Mouse (Mus musculus) spleen, adult 2 months (tissue): ENCODE results near the gene Pcdh15. TPM values are rescaled to one million over a fixed set of nuclear protein-coding genes. Genes with fewer than 3 reads are reported as not detected.

ENCODE experiments used
- DNase-seq, 2 experiments: peaks; one replicate each; pipeline versions ENCODE4 v3.0.0 to v3.0.0-alpha.2; 2012 to 2021; ENCODE audit warnings: low spot score in 2 of 2, low read depth in 1 of 2
- H3K27ac ChIP-seq: fragments of 200-500 bp; 2 replicates; pipeline ENCODE4 v1.5.1; 2012; ENCODE audit warnings: low read length, inconsistent platforms; ENCODE audit not compliant: insufficient read depth
- H3K27me3 ChIP-seq: fragments of 200-500 bp; 2 replicates; pipeline ENCODE4 v1.6.1; 2012; ENCODE audit warnings: mild to moderate bottlenecking, moderate library complexity, low read length, inconsistent platforms; ENCODE audit not compliant: control insufficient read depth, insufficient read depth
- H3K36me3 ChIP-seq: fragments of 200-500 bp; 2 replicates; pipeline ENCODE4 v1.6.1; 2012; ENCODE audit warnings: mild to moderate bottlenecking, low read length, inconsistent platforms; ENCODE audit not compliant: control insufficient read depth, insufficient read depth
- H3K4me1 ChIP-seq: fragments of 200-500 bp; 2 replicates; pipeline ENCODE4 v1.6.1; 2011; ENCODE audit warnings: inconsistent platforms; ENCODE audit not compliant: control insufficient read depth, insufficient read depth, insufficient read length
- H3K4me3 ChIP-seq: fragments of 200-500 bp; 2 replicates; pipeline ENCODE4 v1.5.1; 2011; ENCODE audit warnings: mild to moderate bottlenecking, inconsistent platforms; ENCODE audit not compliant: insufficient read depth, insufficient read length; ENCODE audit errors: extremely low read depth
- CTCF ChIP-seq: fragments of 200-500 bp; IDR thresholded peaks from 2 replicates; pipeline ENCODE4 v1.5.1; 2011; ENCODE audit warnings: mild to moderate bottlenecking, inconsistent platforms; ENCODE audit not compliant: insufficient read depth, insufficient read length, insufficient replicate concordance; ENCODE audit errors: extremely low read depth
- POLR2A ChIP-seq: fragments of 200-500 bp; IDR thresholded peaks from 2 replicates; pipeline ENCODE4 v1.6.1; 2011; ENCODE audit warnings: low read depth, low read length, inconsistent platforms
- WGBS: fragments of 180-500 bp; shearing (Covaris S2); methylation state at CpG from one replicate; pipeline ENCODE4 v1.1.7; 2018; 5-methylcytosine and 5-hydroxymethylcytosine counted together
- polyA plus RNA-seq: library from polyadenylated mRNA; depleted of rRNA; stranded (reverse); fragments of >200 nt; gene quantifications from 2 replicates; pipeline ENCODE4 v1.2.3, GENCODE M21; 2012

Pcdh15 gene
- polyA plus RNA-seq, 1 experiment = 0.51 TPM

DNA sequence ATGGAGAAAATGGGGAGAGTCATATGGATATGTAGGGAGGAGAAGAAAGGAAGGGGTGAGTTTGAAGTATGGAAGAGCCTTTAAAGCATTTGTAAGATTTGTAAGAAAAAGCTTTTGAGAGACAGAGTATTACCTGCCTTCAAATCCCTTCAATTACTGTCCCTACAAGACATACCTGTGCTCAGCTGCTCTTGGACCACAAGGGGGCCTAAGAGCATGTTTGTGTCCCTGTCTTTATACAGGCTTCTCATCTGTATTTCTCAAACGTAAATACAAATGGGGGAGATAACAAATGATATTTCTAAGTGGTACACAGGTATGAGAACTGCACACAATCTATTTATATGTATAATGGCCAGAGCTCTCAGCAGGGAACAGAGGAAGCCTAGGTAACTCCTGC is 1118.1 kb downstream of the Pcdh15 start:
- no peak for TF ChIP-seq POLR2A
- no peak for TF ChIP-seq CTCF
- 24% methylated on average over 1 of the region's 1 CpGs for WGBS
- Histone ChIP-seq H3K27me3 (no peaks in the 10 kb centered on the region), H3K27ac (no peak overlapping the region), H3K36me3 (no peaks in the 10 kb centered on the region), H3K4me3 (no peak overlapping the region), H3K4me1 (no peaks in the 10 kb centered on the region)
- no peak for DNase-seq

DNA sequence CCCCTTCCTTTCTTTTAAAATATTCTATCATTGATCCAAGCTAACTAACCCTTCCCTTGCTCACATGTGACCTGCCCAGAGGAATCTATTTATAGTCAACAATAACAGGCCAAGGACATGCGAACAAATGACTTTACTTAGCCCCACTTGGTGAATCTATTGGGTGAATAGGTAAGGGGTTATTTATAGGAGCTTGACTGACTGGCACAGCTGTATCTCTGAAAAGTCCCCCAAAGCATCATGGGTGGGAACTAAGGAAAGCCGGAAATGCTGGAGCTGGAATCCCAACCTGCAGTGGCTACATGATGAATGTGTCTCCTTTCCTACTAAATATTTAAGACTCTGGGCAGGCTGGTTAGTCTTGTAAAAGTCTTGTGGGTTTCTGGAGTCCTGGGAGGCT is 1121.3 kb downstream of the Pcdh15 start:
- TF ChIP-seq POLR2A (no peak), CTCF (no peak)
- 79% methylated on average over 2 of the region's 2 CpGs for WGBS
- Histone ChIP-seq H3K36me3 (no peaks in the 10 kb centered on the region), H3K27ac (no peak overlapping the region), H3K27me3 (no peaks in the 10 kb centered on the region), H3K4me1 (no peaks in the 10 kb centered on the region), H3K4me3 (no peak overlapping the region)
- no peak for DNase-seq

DNA sequence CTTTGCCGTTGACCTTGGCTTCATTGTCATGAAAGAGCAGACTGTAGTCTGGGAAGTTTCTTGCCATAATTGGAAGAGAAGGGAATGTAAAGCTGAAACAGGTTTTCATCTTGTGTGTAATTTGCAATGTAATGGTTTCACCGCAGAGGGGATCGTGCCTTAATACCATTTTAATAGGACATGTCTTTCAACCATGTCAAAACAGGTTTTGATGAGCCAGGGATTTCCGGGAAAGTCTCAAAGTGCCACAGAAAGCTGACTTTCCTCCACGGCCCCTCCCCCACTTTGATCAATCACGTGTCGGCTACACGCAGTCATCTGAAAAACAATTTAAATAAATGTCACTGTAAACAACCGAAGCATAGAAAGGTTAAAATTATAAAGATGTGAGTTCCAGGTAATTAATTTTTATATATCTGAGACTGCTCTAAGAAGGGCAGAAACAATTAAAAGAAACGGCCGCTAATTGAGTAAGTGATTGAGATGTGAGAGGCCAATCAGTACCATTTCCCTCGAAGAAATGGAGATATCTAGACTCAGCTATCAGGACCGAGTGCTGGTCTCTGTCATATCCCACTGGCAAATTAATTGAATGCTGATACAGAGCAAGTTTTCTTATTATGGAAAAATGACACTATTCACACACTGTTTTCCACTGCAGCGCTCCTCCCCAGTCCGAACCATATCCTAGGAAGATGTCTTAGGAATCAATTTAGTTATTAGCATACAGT is 1158.7 kb downstream of the Pcdh15 start:
- DNase-seq = no peak
- WGBS = 90% methylated on average over 15 of the region's 15 CpGs
- H3K4me1 ChIP-seq = no peaks in the 10 kb centered on the region
- H3K27ac ChIP-seq = no peak overlapping the region
- H3K4me3 ChIP-seq = no peak overlapping the region
- H3K36me3 ChIP-seq = no peaks in the 10 kb centered on the region
- H3K27me3 ChIP-seq = no peaks in the 10 kb centered on the region
- no peak for TF ChIP-seq POLR2A
- TF ChIP-seq CTCF = no peak

DNA sequence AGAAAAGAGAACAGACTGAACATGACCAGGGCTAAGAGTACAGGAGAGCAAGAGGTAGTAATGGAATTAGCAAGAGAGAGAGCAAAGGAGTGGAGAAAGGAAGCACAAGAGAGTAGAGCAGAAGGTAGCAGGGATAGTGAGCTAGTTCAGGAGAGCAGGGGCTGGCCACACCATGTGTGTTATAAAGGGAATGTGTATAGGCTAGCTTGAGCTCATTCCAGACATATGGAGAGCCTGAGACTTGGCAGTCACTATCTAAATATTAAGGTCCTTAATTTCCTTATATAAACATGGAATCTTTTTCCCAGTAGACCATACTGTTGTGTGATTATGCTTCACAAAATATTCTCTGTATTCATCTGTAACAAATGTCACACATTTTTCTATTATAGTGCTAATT is 1159.5 kb downstream of the Pcdh15 start:
- H3K27ac ChIP-seq = no peak overlapping the region
- no peaks in the 10 kb centered on the region for H3K36me3 ChIP-seq
- no peak for TF ChIP-seq CTCF
- no peak overlapping the region for H3K4me3 ChIP-seq
- H3K4me1 ChIP-seq = no peaks in the 10 kb centered on the region
- H3K27me3 ChIP-seq = no peaks in the 10 kb centered on the region
- DNase-seq = no peak

DNA sequence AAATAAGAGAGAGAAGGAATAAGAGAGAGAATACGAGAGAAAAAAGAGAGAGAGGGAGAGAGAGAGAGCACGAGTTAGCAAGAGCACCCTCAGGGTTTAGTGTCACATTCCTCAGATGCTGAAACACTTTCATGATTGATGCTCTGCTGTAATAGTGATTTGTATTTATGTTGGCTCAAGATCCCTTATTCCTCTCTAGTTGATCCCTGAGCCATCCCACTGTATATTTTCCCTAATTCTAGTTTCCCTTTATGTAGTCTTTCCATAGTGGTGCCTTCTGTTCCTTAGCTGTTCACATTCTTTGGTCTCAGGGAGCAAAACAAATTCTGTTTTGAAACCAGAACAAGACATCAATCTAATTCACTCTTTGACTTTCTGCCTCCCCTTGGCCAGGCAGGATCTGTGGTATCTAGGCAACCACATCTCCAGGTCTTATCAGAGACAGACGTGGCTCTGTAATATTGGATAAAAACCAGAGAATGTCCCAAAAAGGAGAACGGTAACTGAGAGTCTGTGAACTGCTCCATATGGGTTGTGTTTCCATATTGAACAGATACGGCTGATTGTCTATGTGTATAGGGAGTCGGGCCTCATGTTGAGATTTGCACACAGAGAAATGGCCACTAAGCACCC is 1170.6 kb downstream of the Pcdh15 start:
- Histone ChIP-seq H3K4me1 (no peaks in the 10 kb centered on the region), H3K27me3 (no peaks in the 10 kb centered on the region), H3K27ac (no peak overlapping the region), H3K36me3 (no peaks in the 10 kb centered on the region), H3K4me3 (no peak overlapping the region)
- WGBS = 80% methylated on average over 6 of the region's 6 CpGs
- no peak for DNase-seq
- no peak for TF ChIP-seq CTCF
- no peak for TF ChIP-seq POLR2A

DNA sequence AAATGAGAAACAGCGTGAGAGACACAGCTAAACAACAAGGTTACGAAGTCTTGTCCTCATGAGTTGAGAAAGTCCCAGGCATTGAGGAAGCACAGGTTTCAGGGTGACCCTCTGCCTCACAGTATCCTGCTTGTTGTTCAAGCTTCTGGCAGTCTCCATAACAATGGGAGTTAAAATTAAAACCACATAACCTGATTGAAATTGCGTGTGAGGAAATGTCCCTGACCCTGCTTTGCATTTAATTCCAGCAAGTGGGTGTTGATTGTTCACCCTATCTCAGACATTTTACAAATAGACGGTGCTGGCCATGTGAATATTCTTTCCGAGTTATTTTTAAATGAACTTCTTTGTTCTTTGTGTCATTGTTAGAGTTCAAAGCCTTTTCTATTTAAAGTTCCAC is 1171.8 kb downstream of the Pcdh15 start:
- H3K4me1 ChIP-seq = no peaks in the 10 kb centered on the region
- no peak overlapping the region for H3K27ac ChIP-seq
- 88% methylated on average over 5 of the region's 5 CpGs for WGBS
- TF ChIP-seq POLR2A (no peak), CTCF (no peak)
- DNase-seq = no peak
- no peaks in the 10 kb centered on the region for H3K27me3 ChIP-seq
- H3K36me3 ChIP-seq = no peaks in the 10 kb centered on the region
- no peak overlapping the region for H3K4me3 ChIP-seq

DNA sequence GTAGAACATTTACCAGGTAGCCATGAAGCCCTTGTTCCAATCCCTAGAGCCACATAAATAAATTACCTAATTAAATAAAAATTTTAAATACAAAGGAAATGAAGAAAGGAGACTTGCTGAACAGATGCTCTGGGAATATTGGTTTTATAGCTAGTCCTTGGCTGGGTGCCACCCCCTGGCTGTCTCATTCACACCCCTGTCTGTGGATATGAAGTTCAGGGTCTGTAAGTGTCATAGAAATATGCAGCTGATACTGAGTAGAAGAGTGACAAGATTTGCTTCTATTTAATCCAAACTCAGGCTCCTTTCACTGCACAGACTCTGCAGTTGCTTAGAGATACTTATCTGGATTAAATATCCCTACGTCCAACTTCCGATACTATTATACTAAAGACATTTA is 1205.0 kb downstream of the Pcdh15 start:
- Histone ChIP-seq H3K4me3 (no peak overlapping the region), H3K36me3 (no peaks in the 10 kb centered on the region), H3K27me3 (no peaks in the 10 kb centered on the region), H3K27ac (no peak overlapping the region), H3K4me1 (no peaks in the 10 kb centered on the region)
- TF ChIP-seq POLR2A (no peak), CTCF (no peak)
- 97% methylated on average over 2 of the region's 2 CpGs for WGBS
- DNase-seq = no peak
